Mouse (Mus musculus): ENCODE measurements around the gene Akr1d1. TPM values are rescaled to one million over a fixed set of nuclear protein-coding genes. Genes with fewer than 3 reads are reported as not detected.

The Akr1d1 gene
- polyA plus RNA-seq, 1 experiment from 2014 or later = not detected

GRCm38 (mm10) chr6:37506909-37507515, 23.0 kb upstream of the Akr1d1 start:
- WGBS = 91% methylated on average over 3 of the region's 3 CpGs
- Histone ChIP-seq H3K9ac (ENCODE audit: low read depth, low read length) (no peak overlapping the region), H3K9me3 (ENCODE audit: control insufficient read depth, low read length) (no peaks in the 10 kb centered on the region), H3K4me2 (replicated peaks; ENCODE audit: low read depth, low read length) (no peak overlapping the region), H3K4me3 (ENCODE audit: low read depth, low read length) (no peak overlapping the region), H3K27me3 (ENCODE audit: control insufficient read depth, insufficient read depth, low read length) (no peaks in the 10 kb centered on the region), H3K4me1 (replicated peaks; ENCODE audit: control insufficient read depth, insufficient read depth, low read length) (no peaks in the 10 kb centered on the region), H3K27ac (ENCODE audit: low read depth, low read length) (no peak overlapping the region), H3K36me3 (ENCODE audit: control insufficient read depth, insufficient read depth, low read length) (no peaks in the 10 kb centered on the region)
- ATAC-seq (ENCODE audit: low FRiP score) = no peak
- DNase-seq (ENCODE audit: low spot score) = no peak

GRCm38 (mm10) chr6:37510786-37511185, 19.2 kb upstream of the Akr1d1 start:
- H3K9me3 ChIP-seq (ENCODE audit: control insufficient read depth, low read length) = no peaks in the 10 kb centered on the region
- H3K4me3 ChIP-seq (ENCODE audit: low read depth, low read length) = no peak overlapping the region
- ATAC-seq (ENCODE audit: low FRiP score) (no peak), DNase-seq (ENCODE audit: low spot score) (no peak)
- H3K36me3 ChIP-seq (ENCODE audit: control insufficient read depth, insufficient read depth, low read length) = no peaks in the 10 kb centered on the region
- H3K4me2 ChIP-seq (replicated peaks; ENCODE audit: low read depth, low read length) = no peak overlapping the region
- no peaks in the 10 kb centered on the region for H3K27me3 ChIP-seq (ENCODE audit: control insufficient read depth, insufficient read depth, low read length)
- H3K9ac ChIP-seq (ENCODE audit: low read depth, low read length) = no peak overlapping the region
- H3K27ac ChIP-seq (ENCODE audit: low read depth, low read length) = no peak overlapping the region
- no peaks in the 10 kb centered on the region for H3K4me1 ChIP-seq (replicated peaks; ENCODE audit: control insufficient read depth, insufficient read depth, low read length)

GRCm38 (mm10) chr6:37520631-37521375, 9.2 kb upstream of the Akr1d1 start:
- no peaks in the 10 kb centered on the region for H3K4me1 ChIP-seq (replicated peaks; ENCODE audit: control insufficient read depth, insufficient read depth, low read length)
- no peaks in the 10 kb centered on the region for H3K36me3 ChIP-seq (ENCODE audit: control insufficient read depth, insufficient read depth, low read length)
- no peak overlapping the region for H3K4me2 ChIP-seq (replicated peaks; ENCODE audit: low read depth, low read length)
- H3K4me3 ChIP-seq (ENCODE audit: low read depth, low read length) = no peak overlapping the region
- no peaks in the 10 kb centered on the region for H3K27me3 ChIP-seq (ENCODE audit: control insufficient read depth, insufficient read depth, low read length)
- H3K27ac ChIP-seq (ENCODE audit: low read depth, low read length) = no peak overlapping the region
- WGBS = 90% methylated on average over 13 of the region's 13 CpGs
- H3K9ac ChIP-seq (ENCODE audit: low read depth, low read length) = no peak overlapping the region
- DNase-seq (ENCODE audit: low spot score) (no peak), ATAC-seq (ENCODE audit: low FRiP score) (no peak)
- no peaks in the 10 kb centered on the region for H3K9me3 ChIP-seq (ENCODE audit: control insufficient read depth, low read length)

GRCm38 (mm10) chr6:37532036-37532435, 2.1 kb downstream of the Akr1d1 start:
- H3K36me3 ChIP-seq (ENCODE audit: control insufficient read depth, insufficient read depth, low read length) = no peaks in the 10 kb centered on the region
- no peaks in the 10 kb centered on the region for H3K4me1 ChIP-seq (replicated peaks; ENCODE audit: control insufficient read depth, insufficient read depth, low read length)
- H3K9ac ChIP-seq (ENCODE audit: low read depth, low read length) = no peak overlapping the region
- ATAC-seq (ENCODE audit: low FRiP score) (no peak), DNase-seq (ENCODE audit: low spot score) (no peak)
- H3K27ac ChIP-seq (ENCODE audit: low read depth, low read length) = no peak overlapping the region
- no peaks in the 10 kb centered on the region for H3K9me3 ChIP-seq (ENCODE audit: control insufficient read depth, low read length)
- H3K4me3 ChIP-seq (ENCODE audit: low read depth, low read length) = no peak overlapping the region
- H3K4me2 ChIP-seq (replicated peaks; ENCODE audit: low read depth, low read length) = no peak overlapping the region
- 94% methylated on average over 3 of the region's 3 CpGs for WGBS
- H3K27me3 ChIP-seq (ENCODE audit: control insufficient read depth, insufficient read depth, low read length) = no peaks in the 10 kb centered on the region

- H3K9ac ChIP-seq (ENCODE audit: low read depth, low read length) = no peak overlapping the region
- WGBS = 89% methylated on average over 3 of the region's 3 CpGs
- no peaks in the 10 kb centered on the region for H3K36me3 ChIP-seq (ENCODE audit: control insufficient read depth, insufficient read depth, low read length)
- no peaks in the 10 kb centered on the region for H3K27me3 ChIP-seq (ENCODE audit: control insufficient read depth, insufficient read depth, low read length)
- no peaks in the 10 kb centered on the region for H3K4me1 ChIP-seq (replicated peaks; ENCODE audit: control insufficient read depth, insufficient read depth, low read length)
- H3K27ac ChIP-seq (ENCODE audit: low read depth, low read length) = no peak overlapping the region
- H3K4me2 ChIP-seq (replicated peaks; ENCODE audit: low read depth, low read length) = no peak overlapping the region
- ATAC-seq (ENCODE audit: low FRiP score) (no peak), DNase-seq (ENCODE audit: low spot score) (no peak)
- H3K9me3 ChIP-seq (ENCODE audit: control insufficient read depth, low read length) = no peaks in the 10 kb centered on the region
- no peak overlapping the region for H3K4me3 ChIP-seq (ENCODE audit: low read depth, low read length)
These were observed 6.9 kb downstream of the Akr1d1 start for GRCm38 (mm10) chr6:37536831-37537230.

GRCm38 (mm10) chr6:37537801-37538200, 7.8 kb downstream of the Akr1d1 start:
- Histone ChIP-seq H3K9ac (ENCODE audit: low read depth, low read length) (no peak overlapping the region), H3K4me3 (ENCODE audit: low read depth, low read length) (no peak overlapping the region), H3K4me2 (replicated peaks; ENCODE audit: low read depth, low read length) (no peak overlapping the region), H3K27ac (ENCODE audit: low read depth, low read length) (no peak overlapping the region), H3K36me3 (ENCODE audit: control insufficient read depth, insufficient read depth, low read length) (no peaks in the 10 kb centered on the region), H3K4me1 (replicated peaks; ENCODE audit: control insufficient read depth, insufficient read depth, low read length) (no peaks in the 10 kb centered on the region), H3K27me3 (ENCODE audit: control insufficient read depth, insufficient read depth, low read length) (no peaks in the 10 kb centered on the region), H3K9me3 (ENCODE audit: control insufficient read depth, low read length) (no peaks in the 10 kb centered on the region)
- WGBS = 86% methylated on average over 3 of the region's 3 CpGs
- ATAC-seq (ENCODE audit: low FRiP score) (no peak), DNase-seq (ENCODE audit: low spot score) (no peak)

GRCm38 (mm10) chr6:37538792-37539191, 8.8 kb downstream of the Akr1d1 start:
- 85% methylated on average over 5 of the region's 5 CpGs for WGBS
- Histone ChIP-seq H3K36me3 (ENCODE audit: control insufficient read depth, insufficient read depth, low read length) (no peaks in the 10 kb centered on the region), H3K9ac (ENCODE audit: low read depth, low read length) (no peak overlapping the region), H3K4me1 (replicated peaks; ENCODE audit: control insufficient read depth, insufficient read depth, low read length) (no peaks in the 10 kb centered on the region), H3K4me2 (replicated peaks; ENCODE audit: low read depth, low read length) (no peak overlapping the region), H3K27ac (ENCODE audit: low read depth, low read length) (no peak overlapping the region), H3K27me3 (ENCODE audit: control insufficient read depth, insufficient read depth, low read length) (no peaks in the 10 kb centered on the region), H3K9me3 (ENCODE audit: control insufficient read depth, low read length) (no peaks in the 10 kb centered on the region), H3K4me3 (ENCODE audit: low read depth, low read length) (no peak overlapping the region)
- no peak for DNase-seq (ENCODE audit: low spot score)
- no peak for ATAC-seq (ENCODE audit: low FRiP score)

- WGBS = 91% methylated on average over 9 of the region's 9 CpGs
- H3K4me2 ChIP-seq (replicated peaks; ENCODE audit: low read depth, low read length) = no peak overlapping the region
- no peak for ATAC-seq (ENCODE audit: low FRiP score)
- no peaks in the 10 kb centered on the region for H3K27me3 ChIP-seq (ENCODE audit: control insufficient read depth, insufficient read depth, low read length)
- no peak for DNase-seq (ENCODE audit: low spot score)
- H3K9me3 ChIP-seq (ENCODE audit: control insufficient read depth, low read length) = no peaks in the 10 kb centered on the region
- no peaks in the 10 kb centered on the region for H3K4me1 ChIP-seq (replicated peaks; ENCODE audit: control insufficient read depth, insufficient read depth, low read length)
- H3K27ac ChIP-seq (ENCODE audit: low read depth, low read length) = no peak overlapping the region
- no peak overlapping the region for H3K4me3 ChIP-seq (ENCODE audit: low read depth, low read length)
- no peaks in the 10 kb centered on the region for H3K36me3 ChIP-seq (ENCODE audit: control insufficient read depth, insufficient read depth, low read length)
- no peak overlapping the region for H3K9ac ChIP-seq (ENCODE audit: low read depth, low read length)
These were observed 9.4 kb downstream of the Akr1d1 start for GRCm38 (mm10) chr6:37539403-37539802.

- no peaks in the 10 kb centered on the region for H3K36me3 ChIP-seq (ENCODE audit: control insufficient read depth, insufficient read depth, low read length)
- no peak for DNase-seq (ENCODE audit: low spot score)
- no peaks in the 10 kb centered on the region for H3K9me3 ChIP-seq (ENCODE audit: control insufficient read depth, low read length)
- H3K27me3 ChIP-seq (ENCODE audit: control insufficient read depth, insufficient read depth, low read length) = no peaks in the 10 kb centered on the region
- no peaks in the 10 kb centered on the region for H3K4me1 ChIP-seq (replicated peaks; ENCODE audit: control insufficient read depth, insufficient read depth, low read length)
- H3K27ac ChIP-seq (ENCODE audit: low read depth, low read length) = no peak overlapping the region
- no peak overlapping the region for H3K4me3 ChIP-seq (ENCODE audit: low read depth, low read length)
- ATAC-seq (ENCODE audit: low FRiP score) = no peak
- no peak overlapping the region for H3K9ac ChIP-seq (ENCODE audit: low read depth, low read length)
- 68% methylated on average over 3 of the region's 3 CpGs for WGBS
- no peak overlapping the region for H3K4me2 ChIP-seq (replicated peaks; ENCODE audit: low read depth, low read length)
These were observed 10.1 kb downstream of the Akr1d1 start for GRCm38 (mm10) chr6:37540113-37540512.

Data from hindbrain, embryonic 11.5 days (tissue).